Mouse (Mus musculus) CH12.LX (cell line): ENCODE measurements around the gene Khnyn. TPM values are rescaled to one million over a fixed set of nuclear protein-coding genes. Genes with fewer than 3 reads are reported as not detected.

Source experiments
- DNase-seq: peaks from one replicate; pipeline ENCODE4 v3.0.0-alpha.2; 2013; ENCODE audit errors: extremely low read depth
- H3K27ac ChIP-seq: 2 replicates; pipeline ENCODE4 v1.5.1; 2012; ENCODE audit warnings: low read depth, mild to moderate bottlenecking, control low read depth, moderate library complexity; ENCODE audit not compliant: insufficient read depth
- H3K27me3 ChIP-seq: replicated peaks from 2 replicates; pipeline ENCODE3; 2012; ENCODE audit warnings: inconsistent platforms
- H3K36me3 ChIP-seq, 2 experiments: replicated peaks in 1 of 2; 2 replicates each; pipeline versions ENCODE3 to v1.6.1; 2012; ENCODE audit warnings: inconsistent platforms in 1 of 2, low read length in 1 of 2, mild to moderate bottlenecking in 1 of 2, mixed read lengths in 1 of 2, moderate library complexity in 1 of 2; ENCODE audit not compliant: control insufficient read depth in 1 of 2, insufficient read depth in 1 of 2
- H3K4me1 ChIP-seq, 2 experiments: 2 replicates each; pipeline ENCODE4 v1.6.1; 2012; ENCODE audit warnings: inconsistent platforms in 1 of 2, moderate library complexity in 1 of 2; ENCODE audit not compliant: insufficient read depth in 2 of 2, control insufficient read depth in 1 of 2
- H3K4me2 ChIP-seq: 2 replicates; pipeline ENCODE4 v1.6.1; 2012; ENCODE audit warnings: low read depth, mild to moderate bottlenecking, control low read depth; ENCODE audit not compliant: poor library complexity, insufficient read depth, severe bottlenecking
- H3K4me3 ChIP-seq, 3 experiments: fragments of 150-350 bp in 1 of 3; sonication (generic) in 1 of 3; replicated peaks in 1 of 3; 2 replicates each; pipeline versions ENCODE3 to v1.5.1; 2011 to 2012; ENCODE audit warnings: low read depth in 2 of 3, low read length in 2 of 3, mild to moderate bottlenecking in 2 of 3, moderate library complexity in 2 of 3, control low read depth in 1 of 3, improper control_type of control experiment in 1 of 3, inconsistent platforms in 1 of 3, mixed read lengths in 1 of 3; ENCODE audit not compliant: poor library complexity in 1 of 3
- H3K79me2 ChIP-seq: replicated peaks from 2 replicates; pipeline ENCODE4 v1.6.1; 2012; ENCODE audit warnings: mild to moderate bottlenecking, moderate library complexity; ENCODE audit not compliant: control insufficient read depth, poor library complexity, insufficient read depth, severe bottlenecking; ENCODE audit errors: extremely low read depth
- H3K9ac ChIP-seq: 2 replicates; pipeline ENCODE4 v1.6.1; 2012; ENCODE audit warnings: low read depth, mild to moderate bottlenecking, control low read depth, moderate library complexity; ENCODE audit not compliant: insufficient read depth
- H3K9me3 ChIP-seq: replicated peaks from 2 replicates; pipeline ENCODE3; 2012; ENCODE audit warnings: low read length, inconsistent platforms, mixed read lengths
- BHLHE40 ChIP-seq: IDR thresholded peaks from 2 replicates; pipeline ENCODE4 v1.6.1; 2011; ENCODE audit warnings: mild to moderate bottlenecking, low read depth, low read length, improper control_type of control experiment
- CHD1 ChIP-seq: IDR thresholded peaks from 2 replicates; pipeline ENCODE4 v1.6.1; 2012; ENCODE audit warnings: low read depth, low read length, improper control_type of control experiment, inconsistent platforms
- CHD2 ChIP-seq: IDR thresholded peaks from 2 replicates; pipeline ENCODE4 v1.6.1; 2011; ENCODE audit warnings: low read length, improper control_type of control experiment
- CTCF ChIP-seq, 2 experiments: IDR thresholded peaks in 1 of 2; conservative IDR thresholded peaks in 1 of 2; 2 replicates each; pipeline ENCODE4 v1.5.1; 2011 to 2012; ENCODE audit warnings: low read depth in 2 of 2, low read length in 2 of 2, improper control_type of control experiment in 1 of 2, inconsistent platforms in 1 of 2, mild to moderate bottlenecking in 1 of 2, moderate library complexity in 1 of 2
- E2F4 ChIP-seq: IDR thresholded peaks from 2 replicates; pipeline ENCODE4 v1.6.1; 2011; ENCODE audit warnings: low read depth, low read length, improper control_type of control experiment; ENCODE audit not compliant: insufficient replicate concordance
- ELF1 ChIP-seq: IDR thresholded peaks from 2 replicates; pipeline ENCODE4 v1.6.1; 2014; ENCODE audit warnings: low read depth, mild to moderate bottlenecking, inconsistent platforms, low read length, improper control_type of control experiment
- EP300 ChIP-seq: IDR thresholded peaks from 2 replicates; pipeline ENCODE4 v1.6.1; 2011; ENCODE audit warnings: low read length, improper control_type of control experiment
- ETS1 ChIP-seq: conservative IDR thresholded peaks from 2 replicates; pipeline ENCODE4 v1.6.1; 2012; ENCODE audit warnings: low read depth, mild to moderate bottlenecking, inconsistent platforms, low read length, improper control_type of control experiment, moderate library complexity
- GABPA ChIP-seq: IDR thresholded peaks from 2 replicates; pipeline ENCODE4 v1.6.1; 2012; ENCODE audit warnings: low read depth, low read length, improper control_type of control experiment, inconsistent platforms; ENCODE audit not compliant: insufficient replicate concordance
- HCFC1 ChIP-seq: IDR thresholded peaks from 2 replicates; pipeline ENCODE4 v1.6.1; 2012; ENCODE audit warnings: low read depth, mild to moderate bottlenecking, inconsistent platforms, low read length, improper control_type of control experiment
- JUN ChIP-seq: IDR thresholded peaks from 2 replicates; pipeline ENCODE4 v1.6.1; 2011; ENCODE audit warnings: low read depth, mild to moderate bottlenecking, low read length, improper control_type of control experiment, moderate library complexity; ENCODE audit not compliant: insufficient read depth
- KAT2A ChIP-seq: IDR thresholded peaks from 2 replicates; pipeline ENCODE4 v1.6.1; 2012; ENCODE audit warnings: low read length, improper control_type of control experiment, inconsistent platforms; ENCODE audit not compliant: insufficient replicate concordance
- MAZ ChIP-seq: IDR thresholded peaks from 2 replicates; pipeline ENCODE4 v1.6.1; 2012; ENCODE audit warnings: low read depth, mild to moderate bottlenecking, inconsistent platforms, low read length, improper control_type of control experiment, moderate library complexity
- MEF2A ChIP-seq: IDR thresholded peaks from 2 replicates; pipeline ENCODE4 v1.6.1; 2014; ENCODE audit warnings: low read depth, mild to moderate bottlenecking, inconsistent platforms, low read length, improper control_type of control experiment, borderline replicate concordance
- MXI1 ChIP-seq: IDR thresholded peaks from 2 replicates; pipeline ENCODE4 v1.6.1; 2011; ENCODE audit warnings: mild to moderate bottlenecking, low read depth, low read length, improper control_type of control experiment
- MYC ChIP-seq: IDR thresholded peaks from 2 replicates; pipeline ENCODE4 v1.6.1; 2011; ENCODE audit warnings: low read depth, mild to moderate bottlenecking, improper control_type of control experiment, low read length
- NRF1 ChIP-seq: IDR thresholded peaks from 2 replicates; pipeline ENCODE4 v1.6.1; 2014; ENCODE audit warnings: low read depth, mild to moderate bottlenecking, inconsistent platforms, low read length, improper control_type of control experiment, moderate library complexity
- POLR2A ChIP-seq: IDR thresholded peaks from 2 replicates; pipeline ENCODE4 v1.6.1; 2011; ENCODE audit warnings: low read depth, mild to moderate bottlenecking, improper control_type of control experiment, low read length
- POLR2AphosphoS2 ChIP-seq: IDR thresholded peaks from 2 replicates; pipeline ENCODE4 v1.6.1; 2011; ENCODE audit warnings: low read depth, low read length, improper control_type of control experiment
- RAD21 ChIP-seq: IDR thresholded peaks from 2 replicates; pipeline ENCODE4 v1.6.1; 2011; ENCODE audit warnings: low read depth, mild to moderate bottlenecking, low read length, improper control_type of control experiment, moderate library complexity
- SIN3A ChIP-seq: IDR thresholded peaks from 2 replicates; pipeline ENCODE4 v1.6.1; 2012; ENCODE audit warnings: low read length, improper control_type of control experiment, inconsistent platforms
- SMC3 ChIP-seq: IDR thresholded peaks from 2 replicates; pipeline ENCODE4 v1.6.1; 2011; ENCODE audit warnings: low read depth, low read length, improper control_type of control experiment
- TCF12 ChIP-seq: IDR thresholded peaks from 2 replicates; pipeline ENCODE4 v1.6.1; 2014; ENCODE audit warnings: low read depth, mild to moderate bottlenecking, inconsistent platforms, low read length, improper control_type of control experiment
- UBTF ChIP-seq: IDR thresholded peaks from 2 replicates; pipeline ENCODE4 v1.6.1; 2012; ENCODE audit warnings: low read depth, mild to moderate bottlenecking, inconsistent platforms, low read length, improper control_type of control experiment, moderate library complexity
- USF1 ChIP-seq: IDR thresholded peaks from 2 replicates; pipeline ENCODE4 v1.6.1; 2014; ENCODE audit warnings: low read depth, mild to moderate bottlenecking, inconsistent platforms, low read length, improper control_type of control experiment
- ZC3H11A ChIP-seq: IDR thresholded peaks from 2 replicates; pipeline ENCODE4 v1.6.1; 2012; ENCODE audit warnings: low read depth, mild to moderate bottlenecking, inconsistent platforms, low read length, improper control_type of control experiment
- ZNF384 ChIP-seq: IDR thresholded peaks from 2 replicates; pipeline ENCODE4 v1.6.1; 2012; ENCODE audit warnings: low read depth, low read length, improper control_type of control experiment, inconsistent platforms
- dilution Hi-C: fragments of 300-500 bp; cut with MboI; formaldehyde crosslinking; loops from 2 replicates; pipeline ENCODE4 v1.14.3; 2020; ENCODE audit warnings: low sequenced_read_pairs; ENCODE audit not compliant: extremely low pct_unique_long_range_greater_than_20kb, extremely low pct_ligation_motif_present
- in situ Hi-C: fragments of 300-500 bp; cut with MboI; formaldehyde crosslinking; loops from 3 replicates; pipeline ENCODE4 v1.14.3; 2019; ENCODE audit warnings: low sequenced_read_pairs, low pct_ligation_motif_present, low pct_unique_long_range_greater_than_20kb, mixed read lengths
- polyA plus RNA-seq: library from polyadenylated mRNA; unstranded; fragments of >175 nt; gene quantifications from 2 replicates; pipeline ENCODE4 v1.2.1, GENCODE M21; 2012; ENCODE audit warnings: low read depth; ENCODE audit not compliant: insufficient read length
- total RNA-seq, 2 experiments: library from RNA; depleted of rRNA; stranded (reverse); fragments of 300-350 nt in 1 of 2; fragments of >200 nt in 1 of 2; gene quantifications; 2 replicates each; pipeline ENCODE4 v1.2.3; 2012 to 2014

Gene Khnyn
- total and polyA plus RNA-seq, 3 experiments, result 31.8 to 50.6 (median 35.8) TPM

GRCm38 (mm10) chr14:55899701-55900413 lies 15.1 kb downstream of the Khnyn start, which contains the start of gene Sdr39u1 (continued):
- TF ChIP-seq GABPA (no peak), ZC3H11A (no peak), SIN3A (peak; percentile 70), E2F4 (no peak), JUN (no peak), RAD21 (no peak), TCF12 (peak; percentile 82)

GRCm38 (mm10) chr14:55900414-55900755 lies 15.6 kb downstream of the Khnyn start:
- no peaks in the 10 kb centered on the region for H3K9me3 ChIP-seq
- no peak for DNase-seq
- in situ Hi-C loops (no loop called here), dilution Hi-C loops (no loop called here)
- H3K36me3 ChIP-seq, result peaks cover 28 to 36% of the 10 kb centered on the region in 2 experiments
- H3K9ac ChIP-seq, result peak overlapping the region; percentile 92
- peak overlapping the region; percentile 75 for H3K27ac ChIP-seq
- 0 out of 2 replicates have a peak, but pooled peaks have one; percentile 3 for TF ChIP-seq TCF12
- TF ChIP-seq EP300, result no peak
- no peak for TF ChIP-seq HCFC1
- no peak for TF ChIP-seq RAD21
- no peak for TF ChIP-seq USF1
- TF ChIP-seq POLR2A, result no peak
- TF ChIP-seq ZNF384, result no peak
- TF ChIP-seq BHLHE40, result no peak
- no peak for TF ChIP-seq ETS1
- TF ChIP-seq UBTF, result no peak
- TF ChIP-seq CHD2, result no peak
- TF ChIP-seq POLR2AphosphoS2, result no peak
- TF ChIP-seq JUN, result no peak
- no peak for TF ChIP-seq MYC
- TF ChIP-seq MXI1, result no peak; the same call in 1 of the 2 replicates
- TF ChIP-seq CTCF (conservative IDR thresholded peaks at IDR 0.05 in 1 of 2, IDR thresholded peaks at IDR 0.05 in 1 of 2; ENCODE audit: low read depth in 2 of 2, low read length in 2 of 2), result no peak
- peak; percentile 20; the same call in 1 of the 2 replicates for TF ChIP-seq MEF2A
- TF ChIP-seq MAZ, result no peak
- TF ChIP-seq KAT2A, result no peak
- no peak for TF ChIP-seq NRF1
- TF ChIP-seq SMC3, result no peak
- TF ChIP-seq CHD1, result 0 out of 2 replicates have a peak, but pooled peaks have one; percentile 22
- no peak for TF ChIP-seq ELF1
- peak overlapping the region; percentile 68 for H3K4me2 ChIP-seq
- H3K79me2 ChIP-seq, result no peaks in the 10 kb centered on the region
- peaks cover 13 to 31% of the 10 kb centered on the region in 2 experiments; a peak in 3 of 4 replicates for H3K4me1 ChIP-seq
- H3K4me3 ChIP-seq, result peak overlapping the region; percentile 73 to 82 (median 73)
- H3K27me3 ChIP-seq, result no peaks in the 10 kb centered on the region
